Mouse (Mus musculus): Measurements from ENCODE around the gene Ect2. TPM values are rescaled to one million over a fixed set of nuclear protein-coding genes. Genes with fewer than 3 reads are reported as not detected.

The Ect2 gene
- total and polyA plus RNA-seq, 3 experiments = 29.9 to 38.9 (median 36.7) TPM

DNA sequence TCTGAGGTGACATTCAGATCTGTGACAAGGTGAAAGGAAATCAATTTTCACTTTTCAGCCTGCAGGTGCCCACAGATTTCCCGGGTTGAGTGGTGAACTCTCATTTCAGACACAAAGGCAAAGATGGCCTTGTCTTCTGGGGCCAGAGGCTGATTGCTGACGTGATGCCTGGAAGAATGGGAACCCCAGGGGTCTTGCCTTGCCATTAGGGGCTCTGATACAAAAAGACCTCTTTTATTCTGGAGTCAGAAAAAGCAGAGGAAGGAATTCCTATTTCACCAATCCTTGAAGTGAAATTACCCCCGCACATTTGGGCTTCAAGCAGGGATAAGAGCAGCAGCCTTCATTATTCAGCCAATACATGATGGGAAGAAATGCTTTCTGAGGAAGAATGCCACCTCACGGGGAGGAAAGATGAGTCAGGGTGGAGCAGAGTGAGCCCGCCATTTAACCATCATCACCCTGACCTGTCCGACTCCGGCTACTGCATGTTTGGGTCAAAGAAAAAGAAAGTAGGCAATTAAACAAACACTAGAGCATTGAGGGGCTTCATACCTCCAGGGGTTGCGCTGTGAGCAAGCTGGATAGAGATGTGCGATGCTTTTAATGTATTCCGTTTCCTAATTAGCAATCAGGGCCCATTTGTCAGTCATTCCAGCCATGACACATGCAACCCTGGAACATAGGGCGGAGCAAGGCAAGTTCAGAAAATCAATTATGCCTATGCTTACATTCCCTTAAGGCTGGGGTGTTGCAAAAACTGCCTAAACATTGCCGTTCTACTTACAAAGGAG is 94.0 kb downstream of the Ect2 start:
- Histone ChIP-seq H3K36me3 (replicated peaks in 1 of 2; ENCODE audit: control insufficient read depth in 1 of 2, insufficient read depth in 1 of 2, low read length in 1 of 2) (no peaks in the 10 kb centered on the region), H3K9ac (ENCODE audit: insufficient read depth, low read depth) (no peak overlapping the region), H3K79me2 (replicated peaks; ENCODE audit: control insufficient read depth, extremely low read depth, insufficient read depth, poor library complexity, severe bottlenecking) (no peaks in the 10 kb centered on the region), H3K27ac (ENCODE audit: insufficient read depth, low read depth) (no peak overlapping the region), H3K4me3 (replicated peaks in 1 of 3; ENCODE audit: low read depth in 2 of 3, low read length in 2 of 3, poor library complexity in 1 of 3) (no peak overlapping the region), H3K4me1 (ENCODE audit: control insufficient read depth in 1 of 2, insufficient read depth in 2 of 2) (peaks cover 0 to 3% of the 10 kb centered on the region in 2 experiments; a peak in 3 of 4 replicates), H3K4me2 (ENCODE audit: insufficient read depth, low read depth, poor library complexity, severe bottlenecking) (no peak overlapping the region), H3K27me3 (replicated peaks) (no peaks in the 10 kb centered on the region), H3K9me3 (replicated peaks; ENCODE audit: low read length) (peaks cover 2% of the 10 kb centered on the region)
- in situ Hi-C loops (cut with MboI; ENCODE audit: low pct_ligation_motif_present, low pct_unique_long_range_greater_than_20kb, low sequenced_read_pairs) (no loop called here), dilution Hi-C loops (cut with MboI; ENCODE audit: extremely low pct_ligation_motif_present, extremely low pct_unique_long_range_greater_than_20kb, low sequenced_read_pairs) (no loop called here)
- TF ChIP-seq SMC3 (IDR thresholded peaks at IDR 0.05; ENCODE audit: low read depth, low read length) (no peak), HCFC1 (IDR thresholded peaks at IDR 0.05; ENCODE audit: low read depth, low read length) (no peak), TBP (conservative IDR thresholded peaks at IDR 0.05; ENCODE audit: low read depth, low read length) (no peak), JUN (IDR thresholded peaks at IDR 0.05; ENCODE audit: insufficient read depth, low read depth, low read length) (no peak), CHD1 (IDR thresholded peaks at IDR 0.05; ENCODE audit: low read depth, low read length) (no peak), IRF4 (IDR thresholded peaks at IDR 0.05; ENCODE audit: low read depth, low read length) (no peak), CHD2 (IDR thresholded peaks at IDR 0.05; ENCODE audit: low read length) (no peak), RCOR1 (conservative IDR thresholded peaks at IDR 0.05; ENCODE audit: low read depth, low read length) (no peak), CTCF (conservative IDR thresholded peaks at IDR 0.05 in 1 of 2, IDR thresholded peaks at IDR 0.05 in 1 of 2; ENCODE audit: low read depth in 2 of 2, low read length in 2 of 2) (no peak), MYC (IDR thresholded peaks at IDR 0.05; ENCODE audit: low read depth, low read length) (no peak), USF2 (conservative IDR thresholded peaks at IDR 0.05; ENCODE audit: low read depth, low read length) (no peak), NELFE (IDR thresholded peaks at IDR 0.05; ENCODE audit: low read depth, low read length) (no peak), ZNF384 (IDR thresholded peaks at IDR 0.05; ENCODE audit: low read depth, low read length) (no peak), E2F4 (IDR thresholded peaks at IDR 0.05; ENCODE audit: insufficient replicate concordance, low read depth, low read length) (no peak), MAX (IDR thresholded peaks at IDR 0.05; ENCODE audit: low read length) (no peak)
- no peak for DNase-seq (ENCODE audit: extremely low read depth)

DNA sequence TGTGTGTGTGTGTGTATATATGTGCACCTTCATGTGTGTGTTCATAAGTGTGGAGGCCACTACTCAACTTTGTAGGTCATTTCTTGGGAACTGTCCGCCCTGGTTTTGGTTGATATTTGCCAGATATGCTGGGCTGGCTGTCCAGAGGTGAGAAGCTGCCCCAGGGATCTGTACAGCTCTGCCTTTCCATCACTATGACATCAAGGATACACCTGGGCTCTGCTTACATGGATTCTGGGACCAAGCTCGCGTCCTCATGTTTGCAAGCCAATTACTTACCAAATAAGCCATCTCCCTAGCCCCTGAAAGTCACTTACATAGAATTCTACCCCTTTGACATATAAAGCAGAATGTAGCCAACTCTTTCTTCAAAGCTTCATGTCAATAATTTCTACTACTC is 98.2 kb downstream of the Ect2 start:
- Histone ChIP-seq H3K36me3 (replicated peaks in 1 of 2; ENCODE audit: control insufficient read depth in 1 of 2, insufficient read depth in 1 of 2, low read length in 1 of 2) (no peaks in the 10 kb centered on the region), H3K9me3 (replicated peaks; ENCODE audit: low read length) (no peaks in the 10 kb centered on the region), H3K4me1 (ENCODE audit: control insufficient read depth in 1 of 2, insufficient read depth in 2 of 2) (no peaks in the 10 kb centered on the region; a peak in 1 of 4 replicates), H3K9ac (ENCODE audit: insufficient read depth, low read depth) (no peak overlapping the region), H3K4me2 (ENCODE audit: insufficient read depth, low read depth, poor library complexity, severe bottlenecking) (no peak overlapping the region), H3K27ac (ENCODE audit: insufficient read depth, low read depth) (no peak overlapping the region), H3K27me3 (replicated peaks) (no peaks in the 10 kb centered on the region), H3K79me2 (replicated peaks; ENCODE audit: control insufficient read depth, extremely low read depth, insufficient read depth, poor library complexity, severe bottlenecking) (no peaks in the 10 kb centered on the region), H3K4me3 (replicated peaks in 1 of 3; ENCODE audit: low read depth in 2 of 3, low read length in 2 of 3, poor library complexity in 1 of 3) (no peak overlapping the region)
- no peak for DNase-seq (ENCODE audit: extremely low read depth)
- dilution Hi-C loops (cut with MboI; ENCODE audit: extremely low pct_ligation_motif_present, extremely low pct_unique_long_range_greater_than_20kb, low sequenced_read_pairs) = no loop called here
- in situ Hi-C loops (cut with MboI; ENCODE audit: low pct_ligation_motif_present, low pct_unique_long_range_greater_than_20kb, low sequenced_read_pairs) = no loop called here
- TF ChIP-seq CTCF (conservative IDR thresholded peaks at IDR 0.05 in 1 of 2, IDR thresholded peaks at IDR 0.05 in 1 of 2; ENCODE audit: low read depth in 2 of 2, low read length in 2 of 2) (no peak), JUND (conservative IDR thresholded peaks at IDR 0.05; ENCODE audit: low read depth, low read length) (no peak), MYC (IDR thresholded peaks at IDR 0.05; ENCODE audit: low read depth, low read length) (no peak), SMC3 (IDR thresholded peaks at IDR 0.05; ENCODE audit: low read depth, low read length) (no peak), MAFK (IDR thresholded peaks at IDR 0.05; ENCODE audit: insufficient replicate concordance, low read length) (no peak), MAZ (IDR thresholded peaks at IDR 0.05; ENCODE audit: low read depth, low read length) (no peak), USF1 (IDR thresholded peaks at IDR 0.05; ENCODE audit: low read depth, low read length) (no peak), TBP (conservative IDR thresholded peaks at IDR 0.05; ENCODE audit: low read depth, low read length) (no peak), ZNF384 (IDR thresholded peaks at IDR 0.05; ENCODE audit: low read depth, low read length) (no peak), TCF12 (IDR thresholded peaks at IDR 0.05; ENCODE audit: low read depth, low read length) (no peak)

All from CH12.LX (cell line).